Mouse (Mus musculus): Measurements from ENCODE around the gene Olfr646. TPM values are rescaled to one million over a fixed set of nuclear protein-coding genes. Genes with fewer than 3 reads are reported as not detected.

The Olfr646 gene
- under 1 TPM in 1 of 2 experiments, not detected in 1; 0.15 TPM for total RNA-seq (2023)

GRCm38 (mm10) chr7:104104757-104104972 lies at the start of gene Olfr646:
Gene Olfr646, plus strand, starts transcription at chr7:104104873.

GRCm38 (mm10) chr7:104061345-104061744 lies 43.3 kb upstream of the Olfr646 start, which contains the start of gene 4930516K23Rik:
Gene 4930516K23Rik, minus strand, starts transcription at chr7:104061445.

GRCm38 (mm10) chr7:104071769-104072168 lies 32.9 kb upstream of the Olfr646 start, which contains the start of gene Olfr644:
Gene Olfr644, minus strand, starts transcription at chr7:104071869.

GRCm38 (mm10) chr7:104085365-104085764 lies 19.3 kb upstream of the Olfr646 start, which contains the start of gene Olfr645:
Gene Olfr645, minus strand, starts transcription at chr7:104085465.

GRCm38 (mm10) chr7:104129726-104130125 lies 25.1 kb downstream of the Olfr646 start, which contains the start of gene Ubqln5:
Gene Ubqln5, minus strand, starts transcription at chr7:104129826.

GRCm38 (mm10) chr7:104137305-104137704 lies 32.6 kb downstream of the Olfr646 start, which contains the start of gene Olfr643:
Gene Olfr643, minus strand, starts transcription at chr7:104137405.

GRCm38 (mm10) chr7:104143179-104143578 lies 38.5 kb downstream of the Olfr646 start, which contains the start of gene Ubqln3:
Gene Ubqln3, minus strand, starts transcription at chr7:104143279.

GRCm38 (mm10) chr7:104150456-104150855 lies 45.8 kb downstream of the Olfr646 start, which contains the start of gene Ubqlnl:
Gene Ubqlnl, minus strand, starts transcription at chr7:104150556.

Other genes starting within 250 kb of the Olfr646 start
- not detected for gene Olfr66, start 218.6 kb upstream of the Olfr646 start, total RNA-seq (2023)
- gene Olfr64, start 210.4 kb upstream of the Olfr646 start, total RNA-seq (2023), result not detected
- gene Olfr65, start 201.4 kb upstream of the Olfr646 start, total RNA-seq (2023), result not detected
- gene Olfr631, start 176.0 kb upstream of the Olfr646 start, total RNA-seq (2023), result not detected
- not detected for gene Olfr632, start 170.5 kb upstream of the Olfr646 start, total RNA-seq (2023)
- gene Olfr633, start 160.4 kb upstream of the Olfr646 start, total RNA-seq (2023), result not detected
- not detected for gene Olfr635, start 133.7 kb upstream of the Olfr646 start, total RNA-seq (2023)
- gene Olfr638, start 106.1 kb upstream of the Olfr646 start, total RNA-seq (2023), result not detected
- gene Olfr639, start 87.6 kb upstream of the Olfr646 start, total RNA-seq (2023), result under 1 TPM; 0.09 to 0.10 TPM
- not detected for gene Olfr640, start 79.3 kb upstream of the Olfr646 start, total RNA-seq (2023)
- gene Olfr641, start 69.4 kb upstream of the Olfr646 start, total RNA-seq (2023), result not detected
- not detected for gene Olfr642, start 52.2 kb upstream of the Olfr646 start, total RNA-seq (2023)
- gene 4930516K23Rik, start 43.4 kb upstream of the Olfr646 start, total RNA-seq (2023), result not detected
- not detected for gene Olfr644, start 33.0 kb upstream of the Olfr646 start, total RNA-seq (2023)
- gene Olfr645, start 19.4 kb upstream of the Olfr646 start, total RNA-seq (2023), result not detected
- not detected for gene Ubqln5, start 25.0 kb downstream of the Olfr646 start, total RNA-seq (2023)
- not detected for gene Olfr643, start 32.5 kb downstream of the Olfr646 start, total RNA-seq (2023)
- not detected for gene Ubqln3, start 38.4 kb downstream of the Olfr646 start, total RNA-seq (2023)
- gene Ubqlnl, start 45.7 kb downstream of the Olfr646 start, total RNA-seq (2023), result not detected
- not detected for gene Olfm5, start 60.0 kb downstream of the Olfr646 start, total RNA-seq (2023)
- not detected for gene Olfr648, start 78.5 kb downstream of the Olfr646 start, total RNA-seq (2023)
- gene Olfr649, start 91.1 kb downstream of the Olfr646 start, total RNA-seq (2023), result not detected
- gene Trim6, start 113.9 kb downstream of the Olfr646 start, total RNA-seq (2023), result under 1 TPM; 0.24 to 0.39 TPM
- 10 to 100 TPM; 20.9 to 21.9 TPM for gene Trim34a, start 139.6 kb downstream of the Olfr646 start, total RNA-seq (2023)
- 10 to 100 TPM; 13.3 to 15.3 TPM for gene Trim5, start 183.2 kb downstream of the Olfr646 start, total RNA-seq (2023)
- gene Trim12a, start 210.6 kb downstream of the Olfr646 start, total RNA-seq (2023), result 10 to 100 TPM; 43.9 to 46.9 TPM
- 1 to 10 TPM; 1.9 to 2.5 TPM for gene Trim34b, start 224.6 kb downstream of the Olfr646 start, total RNA-seq (2023)
- gene Trim12c, start 248.5 kb downstream of the Olfr646 start, total RNA-seq (2023), result 10 to 100 TPM; 27.5 to 28.4 TPM